Mouse (Mus musculus): ENCODE results near the gene Astn2.

DNA sequence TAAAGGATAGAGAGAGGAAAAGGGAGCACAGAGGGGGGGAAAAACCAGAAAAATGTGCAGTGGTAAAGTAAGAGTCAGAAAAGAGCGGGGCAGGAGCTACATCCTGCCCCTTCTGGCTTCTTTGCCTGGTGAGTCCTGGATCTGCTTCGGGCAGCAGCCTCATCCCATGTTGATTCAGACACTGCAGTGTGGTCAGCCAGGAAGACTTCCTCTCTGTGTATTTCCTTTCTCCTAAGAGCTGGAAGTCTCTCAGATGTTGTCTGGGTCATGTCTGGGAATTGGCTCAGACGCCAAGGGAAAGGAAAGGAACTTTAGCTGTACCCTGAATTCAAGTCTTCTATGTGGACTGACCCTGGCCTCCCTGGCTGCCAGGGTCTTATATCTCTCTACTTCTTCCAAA, 976.9 kb downstream of the Astn2 start:
- TF ChIP-seq CTCF (IDR thresholded peaks at IDR 0.05; ENCODE audit: low read depth, low read length) (no peak), POLR2A (IDR thresholded peaks at IDR 0.05; ENCODE audit: borderline replicate concordance, low read depth, low read length) (no peak)
